Mouse (Mus musculus) megakaryocyte, embryonic 14.5 days (primary cell): ENCODE results near the gene Cxcl9.

Source experiments
- FLI1 ChIP-seq: IDR thresholded peaks from 2 replicates; pipeline ENCODE4 v1.6.1; 2012; ENCODE audit warnings: low read length, inconsistent platforms, mixed read lengths
- GATA1 ChIP-seq: IDR thresholded peaks from 3 replicates; pipeline ENCODE4 v1.6.1; 2012; ENCODE audit warnings: mixed read lengths, low read length, inconsistent platforms, borderline replicate concordance

DNA sequence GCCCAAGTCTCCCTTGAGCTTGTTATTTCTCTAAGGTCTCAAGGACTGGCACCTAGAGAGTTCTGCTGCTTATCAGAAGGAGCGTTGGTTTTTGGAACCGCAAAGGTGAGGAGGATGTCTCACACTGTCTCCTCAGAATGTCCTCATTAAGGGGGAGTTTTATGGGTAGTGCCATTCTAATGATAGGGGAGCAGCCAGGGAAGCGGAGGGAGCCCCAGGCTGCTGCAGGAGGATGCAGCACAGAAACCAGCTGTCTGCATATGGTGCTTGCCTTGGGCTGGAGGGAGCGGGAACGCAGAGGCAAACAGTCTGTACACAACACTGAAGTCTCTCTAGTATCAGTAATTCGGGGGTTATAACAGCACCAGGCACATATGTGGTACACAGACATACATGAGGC lies 43.0 kb upstream of the Cxcl9 start:
- TF ChIP-seq GATA1 (no peak), FLI1 (no peak)
